Mouse (Mus musculus): ENCODE measurements around the gene Cdh22. TPM values are rescaled to one million over a fixed set of nuclear protein-coding genes. Genes with fewer than 3 reads are reported as not detected.

Gene Cdh22
- polyA plus RNA-seq, 1 experiment: 25.7 TPM

DNA sequence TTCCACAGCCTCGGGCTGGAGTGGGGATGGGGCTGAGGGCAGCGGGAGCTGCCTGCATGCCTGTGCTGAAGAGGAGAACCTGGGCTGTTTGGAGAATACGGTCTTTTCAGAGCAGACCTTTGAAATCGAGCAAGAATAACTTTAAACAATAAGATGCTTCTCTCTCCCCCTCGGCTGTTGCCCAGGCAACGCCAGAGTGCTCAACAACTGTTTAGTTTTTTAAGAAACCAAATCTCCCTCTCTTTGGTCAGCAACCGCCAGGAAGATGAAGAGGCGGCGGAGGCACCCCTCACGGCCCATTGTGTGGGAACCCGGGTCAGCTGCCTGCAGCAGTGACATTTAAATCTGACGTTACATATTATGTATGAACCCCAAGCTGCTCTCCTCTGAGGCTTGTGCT lies 32.1 kb upstream of the Cdh22 start:
- TF ChIP-seq CTCF (IDR thresholded peaks at IDR 0.05; ENCODE audit: borderline replicate concordance, extremely low read depth, insufficient read depth, insufficient read length): no peak
- no peak for TF ChIP-seq POLR2A (IDR thresholded peaks at IDR 0.05; ENCODE audit: borderline replicate concordance, extremely low read depth, insufficient read depth, insufficient read length, poor library complexity, severe bottlenecking)
- DNase-seq (ENCODE audit: low read depth): peak; percentile 52

DNA sequence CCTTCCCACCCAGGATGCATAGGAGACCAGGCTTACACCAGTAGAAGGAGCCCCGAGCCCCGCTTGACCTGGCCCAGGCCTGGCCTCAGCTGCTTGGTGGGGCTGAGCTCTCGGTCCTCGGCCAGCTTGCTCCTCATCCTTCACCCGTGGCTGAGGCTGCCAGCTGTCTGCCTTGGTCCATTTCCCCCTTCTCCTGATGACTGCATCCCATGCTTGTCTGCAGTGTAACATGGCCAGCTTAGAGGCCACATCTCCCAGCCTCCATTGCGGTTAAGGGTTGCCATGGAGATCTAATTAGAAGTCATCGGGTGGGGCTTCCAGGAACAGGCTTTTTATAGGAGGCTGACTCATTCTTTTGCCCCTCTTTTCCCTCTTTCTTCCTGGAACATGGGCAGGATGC lies 29.2 kb upstream of the Cdh22 start:
- no peak for TF ChIP-seq POLR2A (IDR thresholded peaks at IDR 0.05; ENCODE audit: borderline replicate concordance, extremely low read depth, insufficient read depth, insufficient read length, poor library complexity, severe bottlenecking)
- no peak for TF ChIP-seq CTCF (IDR thresholded peaks at IDR 0.05; ENCODE audit: borderline replicate concordance, extremely low read depth, insufficient read depth, insufficient read length)
- DNase-seq (ENCODE audit: low read depth): peak; percentile 67

DNA sequence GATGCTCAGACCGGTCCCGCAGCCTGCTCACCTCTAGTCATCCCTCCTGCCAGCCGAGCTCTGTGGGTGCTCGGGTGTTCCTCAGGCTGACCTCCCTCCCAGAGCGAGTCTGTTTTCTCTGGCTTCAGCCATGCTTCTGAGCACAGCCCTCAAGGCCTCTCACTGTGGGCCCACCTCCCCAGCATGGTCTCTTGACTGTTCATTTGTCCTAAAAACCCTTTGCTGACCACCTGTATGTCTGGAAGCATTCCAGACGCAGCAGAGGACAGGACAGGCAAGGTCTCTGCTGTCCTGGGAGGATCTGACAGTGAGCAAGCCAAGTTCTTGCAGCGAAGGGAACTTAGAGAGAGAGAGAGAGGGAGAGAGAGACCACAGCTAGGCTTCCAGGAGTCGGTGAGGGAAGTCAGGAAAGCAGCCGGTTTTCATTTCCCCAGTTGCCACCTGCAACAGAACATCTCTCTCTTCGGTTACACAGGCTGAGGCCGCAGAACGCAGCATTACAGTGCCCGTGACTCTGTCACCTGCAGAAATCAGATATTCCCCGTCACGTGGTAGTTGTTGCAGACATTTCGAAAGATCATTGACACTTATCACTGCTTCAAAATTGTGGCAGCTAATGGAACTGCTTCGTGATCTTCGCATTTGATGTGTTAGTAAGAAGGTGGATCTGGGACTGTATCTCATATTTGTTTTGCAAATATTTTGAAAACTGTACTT lies 27.8 kb upstream of the Cdh22 start:
- no peak for DNase-seq (ENCODE audit: low read depth)
- TF ChIP-seq POLR2A (IDR thresholded peaks at IDR 0.05; ENCODE audit: borderline replicate concordance, extremely low read depth, insufficient read depth, insufficient read length, poor library complexity, severe bottlenecking) (no peak), CTCF (IDR thresholded peaks at IDR 0.05; ENCODE audit: borderline replicate concordance, extremely low read depth, insufficient read depth, insufficient read length) (no peak)

DNA sequence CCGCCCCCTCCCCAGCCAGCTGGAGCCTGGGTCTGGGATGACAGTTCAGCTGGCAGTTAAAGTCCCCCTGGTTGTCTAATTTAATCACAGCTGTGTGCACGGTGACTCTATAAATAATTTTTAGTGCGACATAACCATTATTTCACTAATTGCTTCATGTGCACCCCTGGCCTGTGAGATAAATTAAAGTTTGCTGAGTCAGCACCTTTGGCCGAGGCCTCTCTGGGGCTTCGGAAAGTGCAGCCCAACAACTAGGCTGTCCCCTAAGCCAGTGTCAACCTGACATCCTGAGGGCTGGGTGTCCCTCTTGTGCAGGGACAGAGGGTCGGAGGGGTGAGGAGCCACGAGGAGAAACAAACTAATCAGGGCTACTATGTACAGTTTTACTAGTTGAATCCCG lies 25.2 kb upstream of the Cdh22 start:
- DNase-seq (ENCODE audit: low read depth): no peak
- TF ChIP-seq CTCF (IDR thresholded peaks at IDR 0.05; ENCODE audit: borderline replicate concordance, extremely low read depth, insufficient read depth, insufficient read length) (no peak), POLR2A (IDR thresholded peaks at IDR 0.05; ENCODE audit: borderline replicate concordance, extremely low read depth, insufficient read depth, insufficient read length, poor library complexity, severe bottlenecking) (no peak)

DNA sequence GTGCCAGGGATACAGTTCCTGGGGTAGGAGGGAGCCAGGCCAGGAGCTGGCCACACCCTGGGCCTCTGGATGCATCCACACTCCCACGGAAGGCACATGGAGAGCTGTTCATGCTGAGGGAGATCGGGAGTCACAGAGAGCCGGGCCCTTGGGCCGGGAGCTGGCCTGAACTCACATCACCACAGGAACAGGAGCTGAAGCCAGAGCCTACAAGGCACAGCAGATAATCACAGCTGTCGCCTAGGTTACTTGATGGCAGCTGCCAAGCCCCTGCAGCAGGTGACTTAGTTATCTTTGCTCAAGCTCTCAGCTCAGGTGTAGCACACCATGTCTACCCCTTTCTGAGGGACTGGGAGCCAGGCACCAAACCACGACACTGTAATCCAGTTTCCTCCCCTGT lies 23.7 kb upstream of the Cdh22 start:
- TF ChIP-seq POLR2A (IDR thresholded peaks at IDR 0.05; ENCODE audit: borderline replicate concordance, extremely low read depth, insufficient read depth, insufficient read length, poor library complexity, severe bottlenecking) (no peak), CTCF (IDR thresholded peaks at IDR 0.05; ENCODE audit: borderline replicate concordance, extremely low read depth, insufficient read depth, insufficient read length) (no peak)
- DNase-seq (ENCODE audit: low read depth): no peak

- TF ChIP-seq CTCF (IDR thresholded peaks at IDR 0.05; ENCODE audit: borderline replicate concordance, extremely low read depth, insufficient read depth, insufficient read length) (no peak), POLR2A (IDR thresholded peaks at IDR 0.05; ENCODE audit: borderline replicate concordance, extremely low read depth, insufficient read depth, insufficient read length, poor library complexity, severe bottlenecking) (no peak)
- peak; percentile 47 for DNase-seq (ENCODE audit: low read depth)
Observed at GRCm38 (mm10) chr2:165257151-165257834, 22.6 kb upstream of the Cdh22 start.

GRCm38 (mm10) chr2:165256213-165256612 lies 21.6 kb upstream of the Cdh22 start:
- TF ChIP-seq CTCF (IDR thresholded peaks at IDR 0.05; ENCODE audit: borderline replicate concordance, extremely low read depth, insufficient read depth, insufficient read length) (no peak), POLR2A (IDR thresholded peaks at IDR 0.05; ENCODE audit: borderline replicate concordance, extremely low read depth, insufficient read depth, insufficient read length, poor library complexity, severe bottlenecking) (no peak)
- no peak for DNase-seq (ENCODE audit: low read depth)

DNA sequence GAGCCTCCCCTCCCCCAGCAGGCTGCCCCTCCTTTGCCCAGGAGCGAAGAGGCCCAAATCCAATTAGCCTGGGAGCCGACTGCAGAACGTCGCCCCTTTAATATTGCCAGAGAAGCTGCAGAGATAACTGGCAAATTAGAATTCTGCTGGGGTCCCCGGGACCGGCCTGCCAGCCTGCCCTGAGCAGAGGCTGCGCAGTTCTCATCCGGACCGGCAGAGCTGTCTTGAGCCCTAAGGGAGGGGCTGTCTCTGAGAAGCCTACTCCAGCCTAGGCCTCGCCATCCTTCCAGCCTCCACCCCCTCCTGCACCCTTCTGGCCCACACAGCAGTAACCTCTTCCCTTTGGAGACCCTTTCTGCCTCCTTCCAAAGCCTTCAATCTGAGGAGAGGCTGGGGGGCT lies 19.2 kb upstream of the Cdh22 start:
- TF ChIP-seq CTCF (IDR thresholded peaks at IDR 0.05; ENCODE audit: borderline replicate concordance, extremely low read depth, insufficient read depth, insufficient read length) (peak; percentile 5; the same call in 1 of the 2 replicates), POLR2A (IDR thresholded peaks at IDR 0.05; ENCODE audit: borderline replicate concordance, extremely low read depth, insufficient read depth, insufficient read length, poor library complexity, severe bottlenecking) (no peak)
- peak; percentile 70 for DNase-seq (ENCODE audit: low read depth)

- TF ChIP-seq CTCF (IDR thresholded peaks at IDR 0.05; ENCODE audit: borderline replicate concordance, extremely low read depth, insufficient read depth, insufficient read length) (no peak), POLR2A (IDR thresholded peaks at IDR 0.05; ENCODE audit: borderline replicate concordance, extremely low read depth, insufficient read depth, insufficient read length, poor library complexity, severe bottlenecking) (no peak)
- DNase-seq (ENCODE audit: low read depth): no peak
Observed at GRCm38 (mm10) chr2:165253269-165253668, 18.6 kb upstream of the Cdh22 start.

DNA sequence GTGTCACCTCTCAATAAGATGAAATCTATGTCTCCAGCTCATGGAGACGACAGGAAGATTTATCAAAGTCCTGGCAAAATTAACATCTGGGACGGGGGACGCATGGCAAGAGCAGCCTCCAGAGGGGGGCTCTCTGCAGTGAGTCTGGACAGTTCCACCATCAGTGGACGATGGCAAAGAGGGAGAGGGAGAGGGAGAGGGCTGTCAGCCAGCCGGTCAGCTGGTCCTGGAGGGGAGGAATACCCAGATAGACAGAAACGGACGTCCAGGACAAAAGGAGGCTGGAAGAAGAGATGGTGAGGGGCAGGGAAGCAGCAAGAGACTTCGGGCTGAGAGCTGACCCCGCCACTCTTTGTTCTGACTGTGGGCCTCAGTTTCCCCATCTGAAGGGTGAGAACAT lies 18.1 kb upstream of the Cdh22 start:
- no peak for TF ChIP-seq CTCF (IDR thresholded peaks at IDR 0.05; ENCODE audit: borderline replicate concordance, extremely low read depth, insufficient read depth, insufficient read length)
- TF ChIP-seq POLR2A (IDR thresholded peaks at IDR 0.05; ENCODE audit: borderline replicate concordance, extremely low read depth, insufficient read depth, insufficient read length, poor library complexity, severe bottlenecking): no peak
- DNase-seq (ENCODE audit: low read depth): no peak

- TF ChIP-seq CTCF (IDR thresholded peaks at IDR 0.05; ENCODE audit: borderline replicate concordance, extremely low read depth, insufficient read depth, insufficient read length): no peak
- no peak for TF ChIP-seq POLR2A (IDR thresholded peaks at IDR 0.05; ENCODE audit: borderline replicate concordance, extremely low read depth, insufficient read depth, insufficient read length, poor library complexity, severe bottlenecking)
Observed at GRCm38 (mm10) chr2:165252381-165252780, 17.7 kb upstream of the Cdh22 start.

DNA sequence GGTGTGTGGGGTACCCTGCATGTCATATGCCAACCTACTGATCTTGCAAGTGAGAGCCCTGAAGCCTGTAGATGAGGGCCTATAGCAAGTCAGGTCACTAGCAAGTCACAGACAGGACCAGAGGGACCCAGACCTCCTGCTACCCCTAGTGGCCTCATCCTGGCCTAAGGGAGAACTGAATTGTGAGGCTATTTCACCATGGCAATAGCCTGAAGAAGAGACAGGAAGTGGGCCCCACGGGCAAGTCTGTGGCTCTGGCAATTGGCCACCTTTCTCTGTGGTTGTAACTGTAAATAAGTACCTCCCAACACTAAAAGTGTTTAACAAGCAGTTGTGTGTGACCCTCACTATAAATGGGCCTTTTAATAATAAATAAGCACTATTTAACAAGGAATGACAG lies 16.2 kb upstream of the Cdh22 start:
- TF ChIP-seq CTCF (IDR thresholded peaks at IDR 0.05; ENCODE audit: borderline replicate concordance, extremely low read depth, insufficient read depth, insufficient read length): no peak
- TF ChIP-seq POLR2A (IDR thresholded peaks at IDR 0.05; ENCODE audit: borderline replicate concordance, extremely low read depth, insufficient read depth, insufficient read length, poor library complexity, severe bottlenecking): no peak
- DNase-seq (ENCODE audit: low read depth): no peak

More at GRCm38 (mm10) chr2:165252381-165252780, 17.7 kb upstream of the Cdh22 start:
- DNase-seq (ENCODE audit: low read depth): no peak

Data from brain, embryonic 14.5 days (tissue).